Mouse (Mus musculus): Measurements from ENCODE around the gene Olfr957.

GRCm38 (mm10) chr9:39471844-39472243 is 43.8 kb downstream of the Olfr957 start, which contains the start of gene Olfr955:
- no peak for TF ChIP-seq CTCF (IDR thresholded peaks at IDR 0.05; ENCODE audit: low read depth)
- TF ChIP-seq EP300 (IDR thresholded peaks at IDR 0.05; ENCODE audit: low read depth) = no peak

Measured in liver, postnatal 0 days (tissue).